Mouse (Mus musculus) myocyte (in vitro differentiated cells): ENCODE results near the gene Asic2.

ENCODE experiments used
- MAX ChIP-seq: IDR thresholded peaks from one replicate; pipeline ENCODE4 v1.6.1; 2011; ENCODE audit warnings: low read depth, mild to moderate bottlenecking, control low read depth
- MYOD1 ChIP-seq, 3 experiments: IDR thresholded peaks; one replicate each; pipeline ENCODE4 v1.6.1; 2011; ENCODE audit warnings: control low read depth in 2 of 3, low read depth in 2 of 3, mild to moderate bottlenecking in 2 of 3, moderate library complexity in 1 of 3; ENCODE audit not compliant: insufficient read length in 2 of 3, control insufficient read depth in 1 of 3
- MYOG ChIP-seq, 3 experiments: IDR thresholded peaks; one replicate each; pipeline ENCODE4 v1.6.1; 2011; ENCODE audit warnings: control low read depth in 2 of 3, low read depth in 2 of 3, mild to moderate bottlenecking in 2 of 3; ENCODE audit not compliant: insufficient read length in 2 of 3, control insufficient read depth in 1 of 3, insufficient read depth in 1 of 3
- POLR2A ChIP-seq: IDR thresholded peaks from one replicate; pipeline ENCODE4 v1.6.1; 2011; ENCODE audit warnings: low read depth, mild to moderate bottlenecking, control low read depth, moderate library complexity; ENCODE audit not compliant: insufficient read length
- POLR2AphosphoS2 ChIP-seq: IDR thresholded peaks from one replicate; pipeline ENCODE4 v1.6.1; 2011; ENCODE audit warnings: low read depth, control low read depth; ENCODE audit not compliant: insufficient read length
- USF1 ChIP-seq: IDR thresholded peaks from one replicate; pipeline ENCODE4 v1.6.1; 2011; ENCODE audit warnings: low read depth, mild to moderate bottlenecking, control low read depth, moderate library complexity

DNA sequence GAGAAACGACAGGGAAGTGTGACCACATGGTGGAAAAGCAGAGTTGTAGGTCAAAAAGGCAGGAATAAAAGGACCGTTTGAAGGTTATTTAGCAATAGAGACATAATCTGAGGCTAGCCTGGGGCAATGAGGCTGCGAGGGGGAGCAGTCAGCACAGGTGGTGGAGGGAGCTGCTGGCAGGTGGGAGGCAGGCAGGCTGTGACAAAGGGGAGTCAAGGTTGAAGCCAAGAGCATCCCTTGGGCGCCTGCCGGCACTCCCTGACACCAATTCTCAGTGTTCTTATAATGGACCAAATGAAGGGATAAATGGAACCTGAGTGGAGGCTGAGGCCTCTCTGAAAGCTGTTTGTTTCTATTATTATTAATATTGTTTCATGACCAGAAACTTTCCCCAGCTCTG, 928.3 kb downstream of the Asic2 start:
- no peak for TF ChIP-seq MAX
- TF ChIP-seq POLR2A, result no peak
- no peak for TF ChIP-seq USF1
- no peak for TF ChIP-seq MYOD1 (IDR thresholded peaks at IDR 0.05; ENCODE audit: control insufficient read depth in 1 of 3, insufficient read length in 2 of 3, low read depth in 2 of 3)
- no peak for TF ChIP-seq MYOG (IDR thresholded peaks at IDR 0.05; ENCODE audit: control insufficient read depth in 1 of 3, insufficient read depth in 1 of 3, insufficient read length in 2 of 3, low read depth in 2 of 3)
- TF ChIP-seq POLR2AphosphoS2, result no peak
